Mouse (Mus musculus) Patski (cell line): Measurements from ENCODE around the gene Gm8113. TPM values are rescaled to one million over a fixed set of nuclear protein-coding genes. Genes with fewer than 3 reads are reported as not detected.
"Not testable (repeated sequence)": the region's sequence is repeated elsewhere in the genome, so short reads cannot be mapped to it uniquely, and the experiment has no call there.

Source experiments
- ATAC-seq: fragments of 100-300 bp; one replicate; pipeline ENCODE4 v1.8.0; 2021
- CTCF ChIA-PET: fragments of 350-600 bp; sonication (Branson Sonifier 250); formaldehyde crosslinking; loops from one replicate; lab custom pipeline; 2022; ENCODE audit warnings: inconsistent platforms; lab: Charles Lee
- POLR2A ChIA-PET: fragments of 350-600 bp; sonication (Branson Sonifier 250); formaldehyde crosslinking; loops from one replicate; lab custom pipeline; 2022; ENCODE audit warnings: antibody characterized with exemption, inconsistent platforms; lab: Charles Lee
- DNase-seq: peaks from one replicate; pipeline ENCODE4 v3.0.0-alpha.2; 2011; ENCODE audit warnings: low read depth, low spot score
- H3K27me3 ChIP-seq: fragments of 371-371 bp; one replicate; pipeline ENCODE4 v1.5.1; 2021
- CTCF ChIP-seq: fragments of 100-300 bp; IDR thresholded peaks from one replicate; pipeline ENCODE4 v1.5.1; 2021
- in situ Hi-C: fragments of 300-500 bp; cut with MboI; formaldehyde crosslinking; loops from 3 replicates; pipeline ENCODE4 v1.11.1; 2018; ENCODE audit warnings: low pct_unique_long_range_greater_than_20kb, mixed read lengths
- polyA plus RNA-seq: library from polyadenylated mRNA; unstranded; gene quantifications from one replicate; pipeline ENCODE4 v1.2.3, GENCODE M21; 2021

Gm8113 gene
- polyA plus RNA-seq, 1 experiment from 2014 or later, result 6.6 TPM

DNA sequence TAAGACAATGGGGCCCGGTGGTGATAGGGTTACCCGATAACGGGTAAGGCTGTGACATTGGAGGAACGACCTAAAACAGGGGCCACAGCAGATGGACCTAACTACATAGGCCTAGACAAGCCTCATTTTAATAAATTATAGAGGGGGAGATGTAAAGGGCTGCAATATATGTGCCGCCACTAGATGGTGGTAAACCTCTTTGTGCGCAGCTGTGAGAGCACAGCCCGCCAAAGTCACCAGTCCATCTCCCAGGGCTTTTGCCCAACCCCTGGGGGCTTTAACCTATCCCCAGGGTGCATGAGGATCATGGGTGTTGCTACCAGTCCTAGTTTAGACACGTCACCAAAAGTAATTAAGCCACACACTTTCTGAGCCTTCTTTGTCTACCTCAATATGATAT lies 7.8 kb downstream of the Gm8113 start:
- H3K27me3 ChIP-seq, CTCF ChIA-PET, DNase-seq, in situ Hi-C loops, POLR2A ChIA-PET, ATAC-seq: not testable (repeated sequence)
- peak; percentile 58 for TF ChIP-seq CTCF

DNA sequence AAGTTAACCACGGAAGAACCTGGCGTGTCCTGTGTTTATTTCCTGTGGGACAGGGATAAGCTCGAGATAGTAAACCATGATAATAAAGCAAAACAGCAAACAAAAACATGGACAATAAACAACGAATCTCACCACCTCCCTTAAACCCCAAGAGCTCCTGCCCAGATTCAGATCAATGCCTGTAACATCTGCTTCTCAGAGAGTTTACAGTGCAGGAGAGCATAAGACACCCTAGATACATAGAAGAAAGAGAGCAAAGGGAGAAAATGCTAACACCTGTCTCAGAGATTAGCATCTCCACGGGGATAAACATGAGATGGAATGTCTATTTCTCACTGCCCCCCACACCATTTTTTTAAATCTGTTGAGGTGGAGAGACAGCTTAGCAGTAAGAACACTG lies 8.2 kb downstream of the Gm8113 start:
- DNase-seq, H3K27me3 ChIP-seq, POLR2A ChIA-PET, in situ Hi-C loops, ATAC-seq, CTCF ChIA-PET: not testable (repeated sequence)

DNA sequence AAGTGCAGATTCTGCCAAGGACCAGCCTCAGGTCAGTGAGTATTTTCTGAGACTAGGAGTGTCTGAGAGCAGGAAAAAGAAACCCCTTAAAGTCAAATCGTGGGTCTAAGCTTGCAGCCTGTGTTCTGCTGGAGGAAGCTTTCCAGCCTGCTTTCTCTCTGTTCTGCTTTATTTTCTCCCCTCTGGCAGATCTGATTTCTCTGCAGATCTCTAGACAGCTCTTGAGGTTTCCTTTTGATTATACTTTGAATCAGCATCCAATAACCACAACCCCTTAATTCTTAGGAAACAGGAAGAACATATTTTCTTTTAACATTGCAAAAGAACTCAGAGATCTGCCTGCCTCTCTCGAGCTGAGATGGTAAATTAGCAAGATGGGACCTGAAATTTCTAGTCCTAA lies 28.2 kb downstream of the Gm8113 start:
- ATAC-seq, CTCF ChIA-PET, POLR2A ChIA-PET, H3K27me3 ChIP-seq, in situ Hi-C loops, DNase-seq: not testable (repeated sequence)

DNA sequence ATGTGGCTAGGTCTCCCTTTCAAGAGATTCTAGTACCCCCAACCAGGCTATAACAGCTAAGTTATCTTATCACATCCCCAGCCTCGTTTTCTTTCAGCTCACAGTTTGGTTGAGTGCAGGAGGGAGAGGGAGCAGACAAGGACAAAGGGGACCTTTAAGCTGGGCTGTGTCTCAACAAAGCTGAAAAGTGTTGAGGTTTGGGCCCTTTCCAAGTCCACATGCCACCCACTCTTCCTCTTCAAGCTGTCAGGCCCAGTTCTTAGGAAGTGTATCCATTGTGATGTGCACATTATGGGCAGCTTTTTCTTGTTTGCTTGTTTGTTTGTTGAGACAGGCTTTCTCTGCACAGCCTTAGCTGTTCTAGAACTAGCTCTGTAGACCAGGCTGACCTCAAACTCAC lies 29.9 kb downstream of the Gm8113 start:
- DNase-seq, ATAC-seq, H3K27me3 ChIP-seq, in situ Hi-C loops, CTCF ChIA-PET, POLR2A ChIA-PET: not testable (repeated sequence)

DNA sequence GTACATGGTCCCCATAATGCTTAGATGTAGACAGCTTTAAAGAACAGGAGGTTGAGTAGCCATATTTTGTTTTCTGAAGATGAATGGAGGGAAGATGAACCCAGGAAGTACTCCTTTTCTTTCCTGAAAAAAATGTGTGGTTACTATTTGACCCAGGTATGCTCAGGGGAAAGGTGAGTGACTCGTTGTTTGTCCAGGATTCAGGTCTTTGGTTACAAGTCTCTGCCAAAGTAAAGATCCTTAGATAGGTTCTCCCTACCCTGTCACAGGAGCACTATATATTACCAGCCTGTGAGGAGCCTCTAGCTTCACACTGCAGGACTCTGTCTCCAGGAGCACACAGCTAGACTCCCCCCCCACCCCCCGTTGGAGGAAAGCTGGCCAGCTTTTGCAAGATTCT lies 31.6 kb downstream of the Gm8113 start, which contains the start of gene Ang5:
TSS of gene Ang5 (plus strand) at position 301 of the 400 bp plus-strand sequence.
- in situ Hi-C loops, DNase-seq, H3K27me3 ChIP-seq, CTCF ChIA-PET, ATAC-seq, POLR2A ChIA-PET: not testable (repeated sequence)

Other genes starting within 250 kb of the Gm8113 start
- not detected for gene Gm8165, start 248.2 kb upstream of the Gm8113 start, polyA plus RNA-seq
- gene Gm7324, start 227.6 kb upstream of the Gm8113 start, polyA plus RNA-seq, result 9.2 TPM
- not detected for gene Gm16506, start 197.9 kb upstream of the Gm8113 start, polyA plus RNA-seq
- not detected for gene Gm6526, start 177.5 kb upstream of the Gm8113 start, polyA plus RNA-seq
- not detected for gene Gm8180, start 140.6 kb upstream of the Gm8113 start, polyA plus RNA-seq
- not detected for gene Ear1, start 49.9 kb upstream of the Gm8113 start, polyA plus RNA-seq
- not detected for gene Ear10, start 1.8 kb upstream of the Gm8113 start, polyA plus RNA-seq
- not detected for gene Ang5, start 31.7 kb downstream of the Gm8113 start, polyA plus RNA-seq
- not detected for gene Ang6, start 76.9 kb downstream of the Gm8113 start, polyA plus RNA-seq
- not detected for gene Ear2, start 177.3 kb downstream of the Gm8113 start, polyA plus RNA-seq
- not detected for gene Gm3327, start 198.5 kb downstream of the Gm8113 start, polyA plus RNA-seq